Mouse (Mus musculus) mouse trophoblast stem cell (cell line): ENCODE results near the gene Coq5.

Experiments used
- in situ Hi-C, 2 experiments: fragments of 300-500 bp; cut with MseI, MboI; formaldehyde crosslinking; loops; 2 replicates in 1 of 2; 3 replicates in 1 of 2; pipeline ENCODE4 v1.15.1; 2025

Gene Coq5

GRCm38 (mm10) chr5:115266787-115267468, 12.5 kb upstream of the Coq5 start:
- in situ Hi-C loops = no loop called here

- in situ Hi-C loops = no loop called here
These were observed 11.9 kb upstream of the Coq5 start for GRCm38 (mm10) chr5:115267469-115268045.

GRCm38 (mm10) chr5:115268266-115268665, 11.2 kb upstream of the Coq5 start:
- in situ Hi-C loops = no loop called here

GRCm38 (mm10) chr5:115269969-115270368, 9.5 kb upstream of the Coq5 start:
- in situ Hi-C loops = no loop called here

- in situ Hi-C loops = no loop called here
These were observed 7.3 kb upstream of the Coq5 start for GRCm38 (mm10) chr5:115271931-115272811.

- in situ Hi-C loops = no loop called here
These were observed 6.5 kb upstream of the Coq5 start, which contains the start of gene Rnf10 for GRCm38 (mm10) chr5:115272812-115273548. Gene Rnf10 (minus strand): TSS chr5:115272898.

GRCm38 (mm10) chr5:115273549-115274135, 5.8 kb upstream of the Coq5 start:
- in situ Hi-C loops = no loop called here

- in situ Hi-C loops = no loop called here
These were observed 5.1 kb upstream of the Coq5 start for GRCm38 (mm10) chr5:115274353-115274752.

GRCm38 (mm10) chr5:115274771-115275170, 4.7 kb upstream of the Coq5 start:
- in situ Hi-C loops = no loop called here

GRCm38 (mm10) chr5:115275998-115276397, 3.5 kb upstream of the Coq5 start:
- in situ Hi-C loops = no loop called here

- in situ Hi-C loops = no loop called here
These were observed 1.4 kb upstream of the Coq5 start for GRCm38 (mm10) chr5:115278053-115278452.

- in situ Hi-C loops = no loop called here
These were observed 681 bp upstream of the Coq5 start for GRCm38 (mm10) chr5:115278785-115279184.

- in situ Hi-C loops = no loop called here
These were observed 703 bp downstream of the Coq5 start for GRCm38 (mm10) chr5:115280050-115280687.

GRCm38 (mm10) chr5:115284735-115285134, 5.3 kb downstream of the Coq5 start:
- in situ Hi-C loops = no loop called here

- in situ Hi-C loops = no loop called here
These were observed 14.7 kb downstream of the Coq5 start for GRCm38 (mm10) chr5:115294173-115294572.

- in situ Hi-C loops = no loop called here
These were observed 16.9 kb downstream of the Coq5 start for GRCm38 (mm10) chr5:115296347-115296746.

- in situ Hi-C loops = no loop called here
These were observed 20.7 kb downstream of the Coq5 start for GRCm38 (mm10) chr5:115300035-115300744.

GRCm38 (mm10) chr5:115300792-115301614, 21.5 kb downstream of the Coq5 start, which contains the start of gene Dynll1:
Gene Dynll1 (minus strand): TSS chr5:115300999.
- in situ Hi-C loops = no loop called here

GRCm38 (mm10) chr5:115301615-115302014, 22.1 kb downstream of the Coq5 start:
- in situ Hi-C loops = no loop called here
